Mouse (Mus musculus) urinary bladder, postnatal 25 days (tissue): ENCODE data around the gene Dimt1.
"Not testable (repeated sequence)": the region's sequence is repeated elsewhere in the genome, so short reads cannot be mapped to it uniquely, and the experiment has no call there.

Experiments used
- DNase-seq: peaks from one replicate; pipeline ENCODE4 v3.0.0; 2022; ENCODE audit warnings: low spot score

Dimt1 gene

DNA sequence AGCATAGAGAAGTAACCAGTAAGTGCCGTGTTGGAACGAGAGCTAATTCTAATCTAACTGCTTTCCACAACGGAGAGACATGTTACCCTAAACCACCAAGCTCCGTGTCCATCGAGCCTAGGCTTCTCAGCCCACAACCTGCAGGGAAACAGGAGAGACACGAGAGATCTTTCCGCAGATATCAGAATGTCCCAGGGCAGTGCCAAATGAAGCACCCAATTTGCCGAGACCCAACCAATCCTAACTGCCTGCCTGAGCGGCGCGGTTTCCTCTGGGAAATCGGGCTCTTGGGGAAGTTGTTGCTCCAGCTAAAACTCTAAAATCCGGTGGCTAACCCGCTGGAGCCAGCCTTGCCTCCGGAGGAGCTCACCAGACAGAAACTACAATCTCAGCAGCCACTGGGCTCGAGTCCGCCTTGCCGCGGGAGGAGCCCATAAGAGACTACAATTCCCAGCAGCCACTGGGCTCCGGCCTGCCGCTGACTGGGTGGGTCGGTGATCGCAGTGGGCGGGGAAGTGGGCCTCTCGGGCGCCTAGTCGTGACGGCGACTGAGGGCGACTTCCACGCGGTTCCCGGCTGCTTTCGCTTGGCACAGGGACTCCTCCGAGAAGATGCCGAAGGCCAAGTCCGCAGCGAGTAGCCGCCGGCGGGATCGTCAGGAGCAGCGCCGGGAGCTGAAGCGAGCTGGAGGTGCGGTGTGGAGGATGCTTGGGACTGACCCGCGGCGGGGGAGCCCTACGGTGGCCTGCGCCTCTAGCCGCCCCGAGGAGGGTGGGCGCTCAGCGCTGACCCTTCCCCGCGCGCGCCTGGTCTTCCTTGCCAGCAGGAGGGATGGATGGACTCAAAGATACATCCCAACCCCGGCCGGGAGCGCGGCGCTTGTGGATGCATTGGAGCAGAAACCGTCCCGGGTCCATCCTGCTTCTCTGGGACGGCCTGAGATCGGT lies at the start of gene Dimt1:
TSS of gene Dimt1 (plus strand) at position 534 of the 947 bp plus-strand sequence.
- DNase-seq: peak; percentile 87

DNA sequence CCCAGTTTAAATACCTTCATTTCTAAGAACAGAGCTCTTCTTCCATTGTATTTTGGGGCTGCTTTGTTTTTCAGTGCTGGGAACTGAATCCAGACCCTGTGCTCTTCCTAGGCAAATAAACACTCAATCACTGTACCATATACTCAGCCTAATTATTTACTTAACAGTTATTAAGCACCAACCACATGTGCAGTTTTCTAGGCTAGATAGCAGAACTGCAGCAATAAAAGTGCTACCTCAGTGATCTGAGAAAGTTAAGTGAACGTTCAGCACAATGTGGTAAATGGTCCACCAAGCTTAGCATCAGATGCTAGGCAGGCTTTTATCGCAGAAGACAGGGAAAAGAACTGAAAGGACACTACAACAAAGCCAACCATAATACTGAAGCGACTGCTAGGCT lies 42.3 kb upstream of the Dimt1 start:
- DNase-seq: no peak

DNA sequence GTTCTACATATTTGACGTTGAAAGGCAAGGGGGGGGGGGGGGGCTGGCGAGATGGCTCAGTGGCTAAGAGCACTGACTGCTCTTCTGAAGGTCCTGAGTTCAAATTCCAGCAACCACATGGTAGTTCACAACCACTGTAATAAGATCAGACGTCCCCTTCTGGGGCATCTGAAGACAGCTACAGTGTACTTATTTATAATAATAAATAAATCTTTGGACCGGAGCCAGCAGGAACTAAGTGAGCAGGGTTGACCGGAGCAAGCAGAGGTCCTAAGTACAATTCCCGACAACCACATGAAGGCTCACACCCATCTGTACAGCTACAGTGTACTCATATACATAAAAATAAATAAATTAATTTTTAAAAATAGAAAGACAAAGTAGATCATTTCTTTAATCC lies 41.8 kb upstream of the Dimt1 start:
- DNase-seq: not testable (repeated sequence)

DNA sequence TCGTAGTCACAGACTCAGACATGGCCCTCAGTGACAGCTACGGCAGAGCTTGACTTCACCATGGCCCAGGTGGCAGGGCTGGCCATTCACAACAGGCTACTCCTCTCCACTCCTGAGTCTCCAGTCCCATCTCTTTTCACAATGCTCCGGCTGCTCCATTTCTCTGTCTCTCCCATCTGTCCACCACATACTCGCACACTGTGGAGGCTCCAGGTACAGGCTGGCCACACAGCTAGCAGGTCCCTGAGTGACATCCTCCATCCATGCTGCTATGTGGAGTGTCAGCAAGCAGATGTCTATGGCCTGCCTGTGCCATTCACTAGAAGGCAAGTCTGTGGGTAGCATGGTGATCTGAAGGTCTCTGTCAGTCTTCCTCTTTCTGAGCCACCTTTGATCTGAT lies 39.7 kb upstream of the Dimt1 start:
- DNase-seq: no peak

DNA sequence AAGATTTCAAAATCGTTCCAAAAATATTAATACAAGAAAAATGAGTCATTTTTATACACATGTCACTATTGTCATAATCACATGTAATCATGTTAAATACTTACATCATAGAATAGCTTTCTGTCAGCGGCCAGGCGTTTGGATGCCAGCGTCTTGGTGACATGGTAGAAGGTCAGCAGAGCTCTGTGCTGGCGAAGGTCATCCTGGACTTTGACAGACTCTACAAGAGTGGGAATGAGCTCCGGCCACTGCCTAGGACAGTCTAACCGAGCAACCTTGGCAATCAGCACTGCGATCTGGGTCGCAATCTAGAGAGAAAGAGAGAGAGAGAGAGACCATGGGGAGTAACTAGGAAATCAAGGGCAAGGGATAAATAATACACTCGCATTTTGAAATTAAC lies 36.8 kb upstream of the Dimt1 start:
- DNase-seq: no peak

DNA sequence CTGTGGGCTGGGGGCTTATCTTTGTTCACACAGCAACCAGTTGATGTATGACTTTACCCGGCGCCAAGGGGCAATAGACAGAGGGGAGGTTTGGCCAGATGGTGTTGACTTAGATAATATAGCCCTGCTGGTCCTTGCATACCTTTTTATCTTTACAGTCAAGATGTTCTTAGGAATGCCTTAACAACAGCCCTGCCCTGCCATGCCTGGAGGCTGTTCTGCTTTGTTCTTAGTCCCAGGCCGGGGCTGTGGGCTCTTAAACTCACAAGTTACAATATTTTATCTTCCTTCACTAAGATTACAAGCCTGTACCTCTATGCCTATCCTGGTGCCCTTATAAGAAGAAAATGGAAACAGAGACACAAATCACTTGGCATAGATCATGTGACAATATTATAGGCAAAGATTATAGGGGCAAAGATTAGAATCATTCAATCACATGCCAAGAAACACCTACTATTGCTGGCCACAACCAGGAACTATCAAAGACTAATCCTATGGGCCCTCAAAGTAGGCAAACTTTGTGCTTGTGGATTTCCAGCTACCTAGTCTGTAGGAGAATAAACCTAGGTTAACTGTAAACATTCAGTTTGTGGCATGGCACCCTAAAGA lies 33.7 kb upstream of the Dimt1 start:
- no peak for DNase-seq

DNA sequence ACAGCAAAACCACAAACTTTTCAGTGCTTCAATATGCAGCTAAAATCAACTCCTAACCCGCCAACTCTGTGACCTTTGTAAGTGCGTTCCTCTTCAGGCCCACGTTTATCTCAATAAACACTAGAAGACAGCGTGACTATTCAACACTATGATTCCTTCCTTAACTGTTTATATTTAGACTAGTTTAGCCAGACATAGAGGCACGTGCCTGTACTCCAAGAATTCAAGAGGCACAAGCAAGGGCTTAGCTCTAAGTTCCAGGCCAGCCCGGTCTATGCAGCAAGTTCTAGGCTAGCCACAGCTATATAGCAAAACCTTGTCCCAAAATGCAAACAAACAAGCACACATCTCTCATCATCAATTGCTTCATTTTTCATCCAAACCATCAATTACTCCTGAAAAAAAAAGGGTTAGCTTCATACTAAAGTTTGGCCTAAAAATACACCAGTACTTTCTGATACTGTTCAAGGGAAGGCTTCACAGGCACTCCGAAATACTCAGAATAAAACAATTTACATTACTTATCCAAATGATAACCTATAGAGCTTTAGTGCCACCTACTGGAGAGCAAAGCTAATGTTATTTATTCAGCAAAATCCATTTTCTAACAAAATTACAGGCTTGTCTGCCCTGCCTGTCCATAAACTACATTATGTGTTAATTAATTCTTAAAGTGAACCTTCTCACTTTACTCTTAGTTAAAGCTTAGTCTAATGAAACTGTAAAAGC lies 28.4 kb upstream of the Dimt1 start:
- DNase-seq: no peak

DNA sequence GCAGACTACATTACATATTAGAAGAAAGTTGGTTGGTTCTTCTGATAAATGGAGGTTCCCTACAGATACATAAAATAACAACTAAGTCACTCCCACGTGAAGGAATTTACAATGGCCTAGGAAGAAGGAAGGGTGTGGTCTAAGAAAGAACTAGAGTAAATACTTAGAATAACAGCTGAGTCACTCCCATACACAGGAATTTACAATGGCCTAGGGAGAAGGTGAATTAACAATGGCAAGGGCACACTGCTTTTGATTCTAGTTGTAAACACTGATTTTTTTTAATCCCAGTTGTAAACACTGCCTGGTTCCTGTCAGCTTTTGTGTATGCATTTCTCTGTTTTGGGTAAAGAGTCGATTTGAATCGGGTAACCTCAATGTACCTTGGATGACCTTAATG lies 21.0 kb upstream of the Dimt1 start:
- not testable (repeated sequence) for DNase-seq

DNA sequence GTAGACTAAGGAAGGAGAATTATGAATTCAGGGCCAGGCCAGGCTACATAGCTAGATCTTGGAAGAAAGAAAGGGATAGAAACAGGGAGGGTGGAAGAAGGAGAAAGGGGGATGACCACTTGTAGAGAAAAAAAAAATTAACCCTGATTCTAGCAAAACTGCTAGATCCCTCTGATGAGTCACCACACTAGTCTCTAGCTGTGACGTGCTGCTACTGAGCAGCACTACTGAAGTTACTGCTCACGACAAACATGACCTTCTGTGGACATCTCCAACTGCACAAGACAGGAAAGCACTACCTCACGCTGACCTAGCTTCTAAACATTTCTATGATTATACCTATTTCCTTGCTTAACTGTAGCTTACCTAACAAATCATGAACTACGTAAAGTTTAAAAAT lies 18.6 kb upstream of the Dimt1 start:
- DNase-seq: no peak

DNA sequence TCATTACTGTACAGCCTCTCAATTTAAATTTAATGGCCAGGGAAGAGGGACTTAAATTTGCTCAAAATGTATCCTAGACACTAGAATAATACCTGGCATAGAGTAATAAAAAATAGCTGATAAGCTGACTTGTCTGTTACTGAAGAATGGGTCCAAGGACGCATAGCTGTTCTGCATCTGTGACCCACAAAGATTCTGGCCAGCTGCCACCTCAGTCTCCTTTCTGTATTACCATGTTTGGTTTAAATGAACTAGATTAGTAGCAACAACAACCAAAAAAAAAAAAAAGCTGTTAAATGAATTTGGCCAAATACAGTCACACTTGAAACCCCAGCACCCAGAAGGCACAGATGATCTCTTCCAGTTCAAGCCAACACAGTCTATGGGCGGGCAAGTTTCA lies 17.7 kb upstream of the Dimt1 start:
- no peak for DNase-seq

DNA sequence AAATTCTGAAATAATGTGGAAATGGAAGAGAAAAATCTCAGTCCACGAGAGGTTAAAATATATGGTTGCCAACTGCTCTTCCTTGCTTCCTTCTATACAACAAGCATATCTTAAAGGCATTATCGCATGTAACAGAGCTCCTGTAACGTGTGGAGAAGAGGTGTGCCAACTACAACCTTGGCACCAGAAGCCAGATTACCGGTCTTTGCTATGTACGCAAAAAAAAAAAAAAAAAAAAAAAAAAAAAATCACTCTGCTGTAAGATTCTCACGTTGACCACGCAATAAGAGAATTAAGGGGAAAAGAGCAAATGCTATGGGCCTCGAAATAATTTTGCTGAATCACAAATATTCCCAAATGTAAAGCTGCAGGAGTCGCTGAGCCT lies 11.1 kb upstream of the Dimt1 start:
- DNase-seq: no peak

DNA sequence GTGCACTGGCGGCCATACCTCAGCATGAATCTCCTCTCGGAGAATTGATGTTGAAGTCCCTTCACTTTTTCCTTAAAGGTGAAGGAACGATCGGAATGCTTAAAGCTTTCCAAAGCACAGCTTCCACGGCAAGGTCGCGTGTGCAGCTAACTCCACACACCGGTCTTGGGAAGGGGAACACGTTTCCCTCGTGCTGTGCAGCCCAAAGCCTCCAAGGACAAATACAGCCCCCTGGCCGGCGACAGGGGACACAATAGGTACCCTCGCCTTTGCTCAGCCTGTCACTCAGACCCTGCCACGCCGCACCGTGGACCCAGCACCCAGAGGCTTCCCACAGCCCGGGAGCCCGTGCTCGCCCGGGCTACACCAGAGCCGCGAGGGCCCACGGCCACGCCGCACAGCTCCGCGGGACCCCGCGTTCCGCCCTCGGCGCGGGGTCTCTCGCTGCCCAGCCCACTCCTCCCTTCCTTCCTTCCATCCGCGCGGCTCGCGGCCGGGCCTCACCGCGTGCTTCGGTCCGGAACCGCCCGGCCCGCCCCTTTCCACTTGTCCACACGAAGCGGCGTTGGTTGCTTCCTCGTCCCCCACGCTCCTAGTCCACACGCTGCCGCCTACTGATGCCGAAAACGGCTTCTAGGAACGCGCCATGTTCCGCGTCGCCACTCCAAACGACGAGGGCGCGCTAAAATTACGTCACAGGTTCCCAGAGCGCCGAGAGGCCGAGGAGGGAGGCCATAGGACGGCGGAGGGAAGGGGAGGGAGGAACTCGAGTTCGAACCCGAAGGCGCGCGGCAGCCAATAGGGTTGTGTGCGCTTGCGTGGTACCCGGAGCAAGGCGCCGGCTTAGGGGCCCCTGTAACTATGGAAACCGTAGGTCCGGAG lies 10.4 kb upstream of the Dimt1 start, which contains the start of gene Ipo11:
TSS of gene Ipo11 (minus strand) at position 703 of the 882 bp plus-strand sequence.
- DNase-seq: peak; percentile 86

DNA sequence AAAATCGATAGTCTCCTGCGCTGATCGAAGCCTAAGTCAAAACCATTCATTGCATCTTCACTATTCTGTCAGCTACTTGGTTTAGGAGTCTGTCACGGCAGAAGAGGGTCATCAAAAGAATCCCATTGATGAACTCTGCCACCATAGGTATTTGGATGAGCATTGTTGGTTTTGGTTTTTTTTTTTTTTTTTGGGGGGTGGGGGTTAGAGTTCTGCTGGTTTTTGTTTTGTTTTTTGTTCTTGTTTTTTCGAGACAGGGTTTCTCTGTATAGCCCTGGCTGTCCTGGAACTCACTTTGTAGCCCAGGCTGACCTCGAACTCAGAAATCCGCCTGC lies 9.8 kb upstream of the Dimt1 start:
- DNase-seq: no peak

DNA sequence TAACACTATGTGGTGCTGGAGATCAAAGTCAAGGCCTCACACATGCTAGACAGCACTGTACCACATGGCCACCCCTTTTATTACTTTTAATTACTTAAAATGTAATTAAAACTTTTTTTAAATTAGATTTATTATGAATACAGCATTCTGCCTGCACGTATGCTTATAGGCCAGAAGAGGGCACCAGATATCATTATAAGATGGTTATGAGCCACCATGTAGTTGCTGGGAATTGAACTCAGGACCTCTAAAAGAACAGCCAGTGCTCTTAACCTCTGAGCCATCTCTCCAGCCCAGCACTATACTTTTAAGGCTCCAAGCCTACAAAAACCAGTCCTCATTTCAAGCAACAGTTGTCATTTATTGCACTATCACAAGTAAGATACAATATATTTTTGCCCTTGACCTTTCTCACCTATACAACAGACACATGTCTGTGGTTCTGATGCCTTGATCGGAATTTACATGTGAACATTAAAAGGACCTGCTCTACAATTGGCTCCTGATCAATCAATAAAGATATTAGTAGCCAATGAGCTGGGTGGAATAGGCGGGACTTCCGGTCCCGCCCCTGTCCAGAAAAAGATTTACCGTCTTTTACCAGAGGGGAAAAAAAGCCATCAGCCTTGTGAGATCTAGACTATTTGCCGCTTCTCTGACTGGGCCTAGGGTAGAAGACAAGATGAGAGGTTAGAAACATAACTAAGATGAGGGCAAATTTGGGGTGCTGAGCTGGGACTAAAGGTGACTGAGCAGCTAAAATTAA lies 5.5 kb upstream of the Dimt1 start:
- DNase-seq: no peak

DNA sequence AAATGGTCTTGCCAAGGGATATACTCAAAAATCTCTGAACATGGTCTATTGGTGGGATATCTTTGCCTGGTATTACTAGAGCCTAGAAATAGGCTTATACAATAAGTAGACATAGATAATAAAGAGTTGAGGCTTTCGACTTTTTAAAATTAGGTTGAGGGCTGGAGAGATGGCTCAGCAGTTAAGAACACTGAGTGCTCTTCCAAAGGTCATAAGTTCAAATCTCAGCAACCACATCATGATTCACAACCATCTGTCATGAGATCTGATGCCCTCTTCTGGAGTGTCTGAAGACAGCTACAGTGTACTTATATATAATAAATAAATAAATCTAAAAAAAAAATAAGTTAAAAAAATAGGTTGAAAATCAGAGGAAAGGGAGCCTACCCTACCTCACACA lies 4.2 kb upstream of the Dimt1 start:
- no peak for DNase-seq

DNA sequence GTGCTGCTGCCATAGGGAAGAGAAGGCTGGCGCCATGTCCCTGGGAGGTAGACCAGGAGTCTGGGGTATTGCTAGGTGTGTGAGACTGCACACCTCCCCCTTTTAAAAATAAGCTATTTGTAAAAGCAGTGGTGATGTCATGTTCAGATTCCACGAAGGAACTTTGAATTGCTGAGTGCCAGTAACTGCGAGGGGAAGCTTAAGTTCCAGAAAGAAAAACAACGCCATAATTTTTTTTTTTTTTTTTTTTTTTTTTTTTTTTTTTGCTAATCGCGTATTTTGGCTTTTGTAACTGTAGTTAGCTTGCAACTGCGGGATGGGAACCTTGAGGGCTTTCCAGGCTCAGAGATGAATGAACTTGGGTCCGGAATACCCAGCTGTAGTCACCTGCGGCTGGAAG lies 1.4 kb upstream of the Dimt1 start:
- no peak for DNase-seq

DNA sequence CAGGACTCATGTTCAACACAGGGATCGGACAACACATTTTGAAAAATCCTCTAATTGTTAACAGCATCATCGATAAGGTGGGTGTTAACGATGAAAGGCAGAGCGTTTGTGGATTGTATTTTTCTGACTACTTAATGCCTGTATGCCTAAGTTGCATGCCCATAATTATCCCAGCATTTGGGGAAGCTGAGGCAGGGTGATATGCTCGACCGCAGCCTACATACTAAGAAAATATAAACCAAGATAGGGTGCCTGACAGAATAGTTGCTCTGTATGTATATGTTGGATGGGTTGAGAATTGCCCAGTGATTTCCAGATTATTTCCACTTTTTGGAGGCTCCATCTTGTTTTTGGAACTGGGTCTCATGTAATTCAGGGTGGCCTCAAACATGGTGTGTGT lies 656 bp downstream of the Dimt1 start:
- no peak for DNase-seq

DNA sequence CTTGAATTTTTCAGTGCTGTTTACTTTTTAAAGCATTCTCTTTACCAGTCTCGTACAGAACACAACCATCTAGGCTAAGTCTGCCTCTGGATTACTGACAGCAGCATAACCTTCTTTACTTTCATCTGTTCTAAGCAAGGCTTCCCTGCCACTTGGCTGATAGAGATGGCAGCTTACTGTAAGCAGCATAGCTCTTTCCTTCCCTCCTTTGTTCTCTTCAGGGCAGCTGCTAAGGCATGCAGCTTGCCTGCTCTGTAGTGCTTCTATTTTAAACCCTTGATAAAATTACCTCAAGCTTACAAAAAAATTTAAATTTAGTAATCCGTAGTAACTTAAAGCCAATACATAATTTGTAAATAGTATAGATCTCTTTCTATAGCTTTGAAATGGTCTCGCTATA lies 8.0 kb downstream of the Dimt1 start:
- no peak for DNase-seq

DNA sequence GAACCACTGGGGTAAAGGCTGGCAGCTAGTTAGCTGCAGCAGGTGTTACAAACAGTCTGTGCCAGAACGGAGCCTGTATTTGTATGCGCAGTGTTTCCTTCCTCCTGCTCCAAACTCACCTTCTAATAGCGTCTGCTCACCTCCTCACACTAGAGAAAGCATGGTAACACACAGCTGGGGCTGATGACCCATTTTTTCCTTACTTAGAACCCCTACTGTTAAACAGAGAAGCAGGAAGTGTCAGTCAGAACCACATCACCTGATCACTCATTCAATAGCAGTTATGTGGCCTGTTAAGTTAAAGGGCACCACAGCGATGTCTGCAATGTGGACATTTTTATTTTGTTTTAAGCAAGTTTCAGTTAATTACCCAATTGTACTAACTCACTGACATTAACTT lies 10.6 kb downstream of the Dimt1 start:
- no peak for DNase-seq

DNA sequence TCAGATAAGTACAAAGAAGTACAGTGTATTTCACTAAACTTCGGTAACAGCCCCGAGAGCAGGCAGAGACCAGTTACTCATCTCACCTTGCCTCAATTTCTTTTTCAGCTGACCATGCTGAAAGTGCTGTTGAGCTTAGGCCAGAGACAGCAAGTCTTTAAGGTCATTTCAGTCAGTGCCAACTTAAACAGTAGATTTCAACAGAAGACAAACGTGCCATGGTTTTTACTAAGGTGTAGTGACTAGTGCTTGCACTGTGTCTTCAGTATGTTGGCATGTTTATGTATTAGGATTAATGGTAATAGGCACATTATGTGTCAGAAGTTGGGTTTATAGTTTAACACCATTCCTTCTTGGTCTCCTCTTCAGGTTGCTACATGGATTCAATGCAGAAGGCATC lies 11.4 kb downstream of the Dimt1 start:
- DNase-seq: no peak

DNA sequence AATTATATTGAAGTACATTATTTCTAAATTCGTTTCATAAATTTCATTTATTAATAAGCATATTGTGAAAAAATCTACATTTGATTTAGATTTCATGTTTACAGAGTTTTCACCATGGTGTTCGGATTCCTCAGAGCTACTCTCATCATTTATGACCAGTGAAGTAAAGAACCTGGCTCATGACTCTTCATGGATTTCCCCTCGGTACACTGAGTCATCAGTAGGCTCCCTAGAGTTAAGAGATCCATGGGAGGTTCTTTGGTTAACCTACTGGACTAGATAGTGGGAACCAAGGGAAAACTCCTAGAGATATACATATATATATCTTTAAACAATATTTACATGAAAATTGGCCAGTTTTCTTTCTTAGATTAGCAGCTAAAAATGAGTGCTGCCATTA lies 13.6 kb downstream of the Dimt1 start:
- no peak for DNase-seq
